Mouse (Mus musculus) heart, embryonic 14.5 days (tissue): ENCODE data around the gene Stx18. TPM values are rescaled to one million over a fixed set of nuclear protein-coding genes. Genes with fewer than 3 reads are reported as not detected.

Experiments used
- ATAC-seq: fragments of 200-750 bp; cut with Nextera tagmentation; 2 replicates; pipeline ENCODE4 v1.8.0; 2017; ENCODE audit warnings: low read depth, moderate TSS enrichment; ENCODE audit not compliant: insufficient number of reproducible peaks, insufficient read depth, low FRiP score
- H3K27ac ChIP-seq, 2 experiments: fragments of 200-500 bp in 1 of 2; fragments of 300-500 bp in 1 of 2; sonication (generic) in 1 of 2; replicated peaks in 1 of 2; 2 replicates each; pipeline ENCODE4 v1.5.1; 2012 to 2014; ENCODE audit warnings: low read depth in 2 of 2, low read length in 2 of 2, control low read depth in 1 of 2, mild to moderate bottlenecking in 1 of 2, mixed read lengths in 1 of 2; ENCODE audit not compliant: control insufficient read depth in 1 of 2, insufficient read depth in 1 of 2
- H3K27me3 ChIP-seq: fragments of 300-500 bp; sonication (generic); 2 replicates; pipeline ENCODE4 v1.6.1; 2014; ENCODE audit warnings: mild to moderate bottlenecking, low read length, control low read depth; ENCODE audit not compliant: control insufficient read depth, insufficient read depth
- H3K36me3 ChIP-seq: fragments of 300-500 bp; sonication (generic); 2 replicates; pipeline ENCODE4 v1.6.1; 2014; ENCODE audit warnings: mild to moderate bottlenecking, control low read depth, low read length, mixed read lengths; ENCODE audit not compliant: control insufficient read depth, insufficient read depth
- H3K4me1 ChIP-seq, 2 experiments: fragments of 200-500 bp in 1 of 2; fragments of 300-500 bp in 1 of 2; sonication (generic) in 1 of 2; 2 replicates each; pipeline ENCODE4 v1.6.1; 2012 to 2014; ENCODE audit warnings: low read length in 2 of 2, control low read depth in 1 of 2, mixed read lengths in 1 of 2; ENCODE audit not compliant: control insufficient read depth in 2 of 2, insufficient read depth in 2 of 2
- H3K4me2 ChIP-seq: fragments of 300-500 bp; sonication (generic); 2 replicates; pipeline ENCODE4 v1.6.1; 2014; ENCODE audit warnings: mild to moderate bottlenecking, low read length
- H3K4me3 ChIP-seq, 2 experiments: fragments of 200-500 bp in 1 of 2; fragments of 300-500 bp in 1 of 2; sonication (generic) in 1 of 2; 2 replicates each; pipeline ENCODE4 v1.5.1; 2012 to 2014; ENCODE audit warnings: low read length in 2 of 2, mild to moderate bottlenecking in 2 of 2, control low read depth in 1 of 2, low read depth in 1 of 2, moderate library complexity in 1 of 2; ENCODE audit not compliant: control insufficient read depth in 1 of 2, insufficient read depth in 1 of 2
- H3K9ac ChIP-seq: fragments of 300-500 bp; sonication (generic); 2 replicates; pipeline ENCODE4 v1.6.1; 2014; ENCODE audit warnings: mild to moderate bottlenecking, low read length
- H3K9me3 ChIP-seq: fragments of 300-500 bp; sonication (generic); 2 replicates; pipeline ENCODE4 v1.6.1; 2016; ENCODE audit warnings: low read length, control low read depth; ENCODE audit not compliant: control insufficient read depth
- WGBS: fragments of 180-500 bp; shearing (Covaris S2); extraction: QIAGEN DNeasy Blood & Tissue Kit; methylation state at CpG from one replicate; pipeline ENCODE4 v1.1.7; 2014; 5-methylcytosine and 5-hydroxymethylcytosine counted together
- polyA plus RNA-seq: library from polyadenylated mRNA; unstranded; fragments of >200 nt; fragmentation: Nextera tagmentation; extraction: Ambion mirVana; gene quantifications from 2 replicates; pipeline ENCODE4 v1.2.1, GENCODE M21; 2014

Gene Stx18
- polyA plus RNA-seq, 1 experiment from 2014 or later: 30.2 TPM

DNA sequence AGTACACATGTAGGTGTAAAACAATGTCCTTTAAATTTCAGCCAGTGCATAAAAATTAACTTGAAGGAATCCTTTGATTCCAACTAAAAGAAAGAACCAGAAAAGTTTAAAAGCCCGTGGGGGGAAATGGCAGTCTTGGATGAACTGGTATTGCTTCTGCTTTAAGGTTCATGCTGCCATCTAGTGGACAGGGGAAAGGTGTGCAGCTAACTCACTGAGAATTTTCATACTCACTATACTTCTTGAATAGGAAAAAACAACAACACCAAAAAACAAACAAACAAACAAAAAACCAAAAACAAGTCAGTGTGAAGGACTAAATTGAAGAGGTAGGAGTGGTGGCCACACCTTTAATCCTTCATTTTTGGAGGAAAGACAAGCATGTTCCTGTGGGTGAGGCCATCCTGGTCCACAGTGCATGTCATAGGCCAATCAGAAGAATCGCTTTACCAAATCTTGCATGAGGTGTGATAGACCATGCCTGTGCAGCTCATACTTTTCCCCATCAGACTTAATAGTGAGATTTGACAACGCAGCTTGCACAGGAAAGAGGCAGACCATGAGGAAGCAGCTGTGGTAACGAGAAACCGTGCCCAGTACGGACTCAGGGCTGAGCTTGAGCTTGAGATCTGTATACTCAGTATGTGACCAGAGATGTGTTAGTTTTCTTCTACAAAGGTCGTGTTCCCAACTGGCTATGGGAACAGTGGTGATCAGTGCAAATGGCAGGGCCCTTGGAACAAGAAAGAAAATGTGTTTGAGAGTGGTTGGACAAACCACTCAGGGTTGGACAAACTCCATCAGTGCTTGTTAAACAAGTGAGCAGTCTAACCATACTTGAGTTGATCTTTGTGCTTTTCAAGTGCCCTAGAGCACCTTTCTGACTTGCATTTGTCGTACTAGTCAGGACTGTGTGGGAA is 52.8 kb downstream of the Stx18 start:
- Histone ChIP-seq H3K36me3 (no peaks in the 10 kb centered on the region), H3K4me2 (no peak overlapping the region), H3K4me3 (no peak overlapping the region), H3K9ac (no peak overlapping the region), H3K9me3 (no peaks in the 10 kb centered on the region), H3K27me3 (no peaks in the 10 kb centered on the region), H3K27ac (no peak overlapping the region), H3K4me1 (no peaks in the 10 kb centered on the region)
- 71% methylated on average over 8 of the region's 8 CpGs for WGBS
- no peak for ATAC-seq

DNA sequence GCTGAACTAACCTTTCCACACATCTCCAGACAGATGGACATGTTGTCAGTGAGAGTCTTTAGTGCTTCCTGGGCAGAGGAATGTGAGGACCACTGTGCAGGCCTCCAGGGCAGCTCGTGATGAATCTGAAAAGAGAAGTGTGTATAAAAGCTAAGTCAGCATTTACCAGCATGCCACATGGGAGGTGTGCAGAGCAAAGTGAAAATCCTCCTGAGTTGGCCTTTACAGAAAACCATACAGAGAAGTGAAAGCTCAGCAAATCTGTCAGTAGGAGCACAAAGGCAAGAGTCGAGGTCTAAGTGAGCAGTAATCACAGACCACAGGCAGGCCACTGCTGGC is 53.4 kb downstream of the Stx18 start:
- WGBS: 61% methylated on average over 2 of the region's 2 CpGs

DNA sequence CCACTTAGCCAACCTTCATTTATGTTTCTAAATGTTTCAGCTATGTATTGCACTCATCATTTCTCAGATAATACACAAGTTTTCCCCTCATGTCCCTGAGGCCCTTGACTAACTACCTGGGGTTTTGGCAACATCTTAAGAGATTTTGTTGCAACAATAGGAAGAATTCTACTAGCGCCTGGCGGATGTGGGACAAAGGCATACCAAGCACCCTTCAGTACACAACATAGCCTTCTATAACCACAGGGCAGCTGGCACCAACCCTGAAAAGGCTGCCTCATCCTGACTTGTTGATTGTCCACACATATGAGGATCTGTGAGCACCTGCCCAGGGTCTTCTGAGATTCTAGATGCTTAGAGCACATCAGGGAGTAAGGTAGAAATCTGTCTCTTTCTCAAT is 55.8 kb downstream of the Stx18 start:
- no peaks in the 10 kb centered on the region for H3K36me3 ChIP-seq
- no peak for ATAC-seq
- no peak overlapping the region for H3K4me3 ChIP-seq
- no peak overlapping the region for H3K4me2 ChIP-seq
- no peak overlapping the region for H3K27ac ChIP-seq
- H3K9ac ChIP-seq: no peak overlapping the region
- no peaks in the 10 kb centered on the region for H3K9me3 ChIP-seq
- no peaks in the 10 kb centered on the region for H3K27me3 ChIP-seq
- WGBS: 92% methylated on average over 2 of the region's 2 CpGs
- H3K4me1 ChIP-seq: no peaks in the 10 kb centered on the region

More for the DNA sequence above, 53.4 kb downstream of the Stx18 start:
- no peak overlapping the region for H3K27ac ChIP-seq
- H3K9me3 ChIP-seq: no peaks in the 10 kb centered on the region
- H3K27me3 ChIP-seq: no peaks in the 10 kb centered on the region
- ATAC-seq: no peak
- H3K4me3 ChIP-seq: no peak overlapping the region
- H3K36me3 ChIP-seq: no peaks in the 10 kb centered on the region
- H3K4me1 ChIP-seq: no peaks in the 10 kb centered on the region
- no peak overlapping the region for H3K9ac ChIP-seq
- no peak overlapping the region for H3K4me2 ChIP-seq

DNA sequence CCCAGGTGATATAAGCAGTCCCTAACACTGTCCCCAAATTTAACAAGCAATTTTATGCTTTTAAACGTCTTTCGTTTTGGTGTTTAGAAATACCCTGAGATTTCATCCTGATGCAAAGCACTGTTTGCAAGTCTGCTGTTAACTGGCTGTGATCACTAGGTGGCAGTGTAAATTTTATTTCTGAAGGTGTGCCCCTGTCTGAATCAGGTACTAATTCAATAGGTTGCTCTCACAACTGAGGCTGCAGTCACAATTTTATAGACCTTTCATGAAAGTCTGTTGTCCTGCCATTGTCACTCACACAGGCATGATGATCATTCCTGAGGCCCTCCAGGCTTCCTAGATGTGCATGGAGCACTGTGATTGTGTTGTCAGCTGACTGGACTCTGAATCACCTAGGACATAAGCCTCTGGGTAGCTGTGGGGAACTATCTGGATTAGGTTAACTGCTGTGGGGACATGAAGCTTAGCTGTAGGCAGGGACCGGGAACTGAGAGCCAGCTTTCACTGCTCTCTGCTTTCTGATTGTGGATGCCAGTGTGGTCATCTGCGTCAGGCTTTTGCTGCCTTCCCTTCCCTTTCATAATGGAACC is 59.1 kb downstream of the Stx18 start:
- Histone ChIP-seq H3K4me1 (no peaks in the 10 kb centered on the region), H3K9me3 (no peaks in the 10 kb centered on the region), H3K27ac (no peak overlapping the region), H3K36me3 (no peaks in the 10 kb centered on the region), H3K27me3 (no peaks in the 10 kb centered on the region), H3K4me3 (no peak overlapping the region), H3K4me2 (no peak overlapping the region), H3K9ac (no peak overlapping the region)
- WGBS: 68% methylated on average over 4 of the region's 4 CpGs
- ATAC-seq: no peak

DNA sequence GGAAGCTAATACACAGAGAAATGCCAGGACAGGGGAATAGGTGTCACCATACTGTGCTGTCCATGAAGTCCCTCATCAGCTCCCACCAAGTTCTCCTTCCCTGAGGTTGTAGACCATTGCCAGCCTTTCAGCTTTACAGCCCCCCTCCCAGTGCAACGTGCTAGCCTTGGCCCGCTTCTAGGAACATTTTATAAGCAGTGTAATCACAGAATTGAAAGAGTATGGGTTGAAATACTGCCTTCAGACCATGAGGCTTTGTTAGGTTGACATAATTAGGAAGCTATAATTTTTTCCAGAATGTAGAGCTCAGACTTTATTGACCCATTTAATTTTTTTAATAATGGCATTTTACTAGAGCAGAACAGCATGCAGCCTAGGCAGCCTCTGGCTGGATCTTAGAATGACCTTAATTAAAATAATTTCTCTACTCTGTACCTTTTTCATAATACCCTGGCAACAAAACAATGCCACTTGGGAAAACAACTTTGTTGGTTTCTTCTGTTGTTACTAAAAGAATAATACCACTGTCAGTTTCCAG is 60.7 kb downstream of the Stx18 start:
- Histone ChIP-seq H3K4me1 (no peaks in the 10 kb centered on the region), H3K4me3 (no peak overlapping the region), H3K9ac (no peak overlapping the region), H3K27ac (no peak overlapping the region), H3K4me2 (no peak overlapping the region), H3K36me3 (no peaks in the 10 kb centered on the region), H3K27me3 (no peaks in the 10 kb centered on the region), H3K9me3 (no peaks in the 10 kb centered on the region)
- 100% methylated on average over 2 of the region's 2 CpGs for WGBS
- no peak for ATAC-seq

DNA sequence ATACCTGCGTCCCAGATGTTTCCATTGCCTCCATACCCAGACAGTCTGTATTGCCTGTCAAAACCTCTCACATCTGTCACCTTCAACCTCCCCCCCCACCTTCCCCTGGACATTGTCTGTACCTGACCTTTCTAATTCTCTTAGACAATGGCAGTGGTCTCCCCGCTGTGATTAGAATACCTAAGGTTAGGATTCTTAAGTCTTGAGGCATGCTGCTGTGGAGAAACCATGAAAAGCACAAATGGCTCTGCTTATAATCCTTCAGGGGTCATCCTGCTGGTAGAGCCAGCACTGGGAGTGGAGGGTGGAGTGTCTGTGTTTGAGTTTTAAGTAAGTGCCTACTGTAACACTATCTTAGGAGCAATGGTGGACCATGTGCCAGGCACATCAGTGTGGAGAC is 64.4 kb downstream of the Stx18 start:
- no peak overlapping the region for H3K4me2 ChIP-seq
- no peak overlapping the region for H3K4me3 ChIP-seq
- H3K4me1 ChIP-seq: no peaks in the 10 kb centered on the region
- H3K9me3 ChIP-seq: no peaks in the 10 kb centered on the region
- no peak for ATAC-seq
- H3K36me3 ChIP-seq: peaks cover 30% of the 10 kb centered on the region
- 79% methylated on average over 2 of the region's 2 CpGs for WGBS
- no peak overlapping the region for H3K9ac ChIP-seq
- no peak overlapping the region for H3K27ac ChIP-seq
- no peaks in the 10 kb centered on the region for H3K27me3 ChIP-seq

DNA sequence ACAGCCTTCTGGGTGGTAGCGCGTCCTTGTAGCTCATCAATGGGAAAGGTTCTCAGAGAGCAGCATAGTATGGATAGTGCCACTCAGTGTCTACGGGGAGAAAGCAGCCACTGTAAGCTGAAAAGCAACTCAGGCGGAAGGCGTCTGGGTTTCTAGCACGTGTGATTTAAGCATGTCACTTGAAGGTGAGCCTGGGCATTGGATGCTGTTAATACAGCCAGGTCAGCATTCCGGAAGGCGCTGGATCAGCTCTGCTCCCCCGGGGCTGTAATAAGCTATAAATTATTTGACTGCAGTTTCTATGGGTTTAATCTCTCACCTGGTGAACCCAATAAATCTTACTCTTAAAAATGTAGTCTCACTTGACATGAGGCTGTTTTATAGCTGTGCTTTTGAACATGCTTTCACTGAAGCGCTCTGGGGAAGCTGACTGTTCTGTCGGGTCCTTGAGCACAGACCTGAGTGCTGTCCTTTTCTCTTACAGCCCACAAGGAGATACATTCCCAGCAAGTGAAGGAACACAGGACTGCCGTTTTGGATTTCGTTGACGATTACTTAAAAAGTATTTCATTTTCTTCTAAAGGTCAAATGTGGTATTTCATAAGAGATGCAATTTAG is 67.6 kb downstream of the Stx18 start:
- Histone ChIP-seq H3K4me2 (no peak overlapping the region), H3K9ac (no peak overlapping the region), H3K4me1 (no peaks in the 10 kb centered on the region), H3K9me3 (no peaks in the 10 kb centered on the region), H3K4me3 (no peak overlapping the region), H3K27me3 (no peaks in the 10 kb centered on the region), H3K27ac (no peak overlapping the region), H3K36me3 (peaks cover 46% of the 10 kb centered on the region)
- 93% methylated on average over 14 of the region's 14 CpGs for WGBS
- ATAC-seq: no peak
